Mouse (Mus musculus) liver, embryonic 14.5 days (tissue): ENCODE results near the gene Spen. TPM values are rescaled to one million over a fixed set of nuclear protein-coding genes. Genes with fewer than 3 reads are reported as not detected.
A peak's percentile ranks its signal among the peaks of the same experiment; 100 is the strongest.

Experiments
- ATAC-seq: fragments of 200-750 bp; cut with Nextera tagmentation; 2 replicates; pipeline ENCODE4 v1.8.0; 2017; ENCODE audit warnings: moderate number of reproducible peaks, mild to moderate bottlenecking, moderate library complexity; ENCODE audit not compliant: insufficient read depth
- DNase-seq, 3 experiments: peaks; one replicate each; pipeline ENCODE4 v3.0.0-alpha.2; 2012 to 2013; ENCODE audit warnings: low read depth in 3 of 3, low spot score in 3 of 3
- H3K27ac ChIP-seq: fragments of 300-500 bp; sonication (generic); 2 replicates; pipeline ENCODE4 v1.5.1; 2014; ENCODE audit warnings: moderate library complexity, mild to moderate bottlenecking, control low read depth, inconsistent platforms
- H3K27me3 ChIP-seq: fragments of 300-500 bp; sonication (generic); 2 replicates; pipeline ENCODE4 v1.6.1; 2014; ENCODE audit warnings: mild to moderate bottlenecking, low read length, moderate library complexity; ENCODE audit not compliant: control insufficient read depth, insufficient read depth
- H3K36me3 ChIP-seq: fragments of 300-500 bp; sonication (generic); replicated peaks from 2 replicates; pipeline ENCODE4 v1.6.1; 2014; ENCODE audit warnings: low read depth; ENCODE audit not compliant: control insufficient read depth, insufficient read depth
- H3K4me1 ChIP-seq, 2 experiments: fragments of 200-500 bp in 1 of 2; fragments of 300-500 bp in 1 of 2; sonication (generic) in 1 of 2; replicated peaks; 2 replicates each; pipeline ENCODE4 v1.6.1; 2012 to 2014; ENCODE audit warnings: antibody characterized with exemption in 1 of 2, inconsistent platforms in 1 of 2, low read length in 1 of 2; ENCODE audit not compliant: control insufficient read depth in 2 of 2, insufficient read depth in 2 of 2
- H3K4me2 ChIP-seq: fragments of 300-500 bp; sonication (generic); 2 replicates; pipeline ENCODE4 v1.6.1; 2014; ENCODE audit warnings: low read depth, mild to moderate bottlenecking, control low read depth, moderate library complexity
- H3K4me3 ChIP-seq, 2 experiments: fragments of 200-500 bp in 1 of 2; fragments of 300-500 bp in 1 of 2; sonication (generic) in 1 of 2; 2 replicates each; pipeline ENCODE4 v1.5.1; 2012 to 2014; ENCODE audit warnings: low read depth in 2 of 2, low read length in 2 of 2, mild to moderate bottlenecking in 2 of 2, control low read depth in 1 of 2, inconsistent platforms in 1 of 2, moderate library complexity in 1 of 2; ENCODE audit not compliant: insufficient read depth in 1 of 2
- H3K9ac ChIP-seq: fragments of 300-500 bp; sonication (generic); replicated peaks from 2 replicates; pipeline ENCODE4 v1.6.1; 2014; ENCODE audit warnings: mild to moderate bottlenecking, control low read depth, moderate library complexity
- H3K9me3 ChIP-seq: fragments of 300-500 bp; sonication (generic); 2 replicates; pipeline ENCODE4 v1.6.1; 2016; ENCODE audit warnings: low read length, mixed read lengths; ENCODE audit not compliant: control insufficient read depth
- CTCF ChIP-seq: IDR thresholded peaks from 2 replicates; pipeline ENCODE4 v1.5.1; 2016; ENCODE audit warnings: antibody characterized with exemption, low read depth, control low read depth
- EP300 ChIP-seq: IDR thresholded peaks from 2 replicates; pipeline ENCODE4 v1.6.1; 2016; ENCODE audit warnings: antibody characterized with exemption, low read depth
- WGBS: fragments of 180-500 bp; shearing (Covaris S2); extraction: QIAGEN DNeasy Blood & Tissue Kit; methylation state at CpG from one replicate; pipeline ENCODE4 v1.1.7; 2014; ENCODE audit not compliant: insufficient replicate concordance; 5-methylcytosine and 5-hydroxymethylcytosine counted together
- polyA plus RNA-seq, 2 experiments: library from polyadenylated mRNA; depleted of rRNA in 1 of 2; stranded (reverse) in 1 of 2; unstranded in 1 of 2; fragments of >200 nt; fragmentation: Nextera tagmentation in 1 of 2; extraction: Ambion mirVana in 1 of 2; gene quantifications; 2 replicates each; pipeline versions ENCODE4 v1.2.1 to v1.2.3; 2012 to 2014

Spen gene
- polyA plus RNA-seq (2012; rRNA removed) (2.5 and 4.0 TPM in 2 replicates), polyA plus RNA-seq (2014; fragmentation: Nextera tagmentation; extraction: Ambion mirVana) (3.4 and 3.8 TPM in 2 replicates)

DNA sequence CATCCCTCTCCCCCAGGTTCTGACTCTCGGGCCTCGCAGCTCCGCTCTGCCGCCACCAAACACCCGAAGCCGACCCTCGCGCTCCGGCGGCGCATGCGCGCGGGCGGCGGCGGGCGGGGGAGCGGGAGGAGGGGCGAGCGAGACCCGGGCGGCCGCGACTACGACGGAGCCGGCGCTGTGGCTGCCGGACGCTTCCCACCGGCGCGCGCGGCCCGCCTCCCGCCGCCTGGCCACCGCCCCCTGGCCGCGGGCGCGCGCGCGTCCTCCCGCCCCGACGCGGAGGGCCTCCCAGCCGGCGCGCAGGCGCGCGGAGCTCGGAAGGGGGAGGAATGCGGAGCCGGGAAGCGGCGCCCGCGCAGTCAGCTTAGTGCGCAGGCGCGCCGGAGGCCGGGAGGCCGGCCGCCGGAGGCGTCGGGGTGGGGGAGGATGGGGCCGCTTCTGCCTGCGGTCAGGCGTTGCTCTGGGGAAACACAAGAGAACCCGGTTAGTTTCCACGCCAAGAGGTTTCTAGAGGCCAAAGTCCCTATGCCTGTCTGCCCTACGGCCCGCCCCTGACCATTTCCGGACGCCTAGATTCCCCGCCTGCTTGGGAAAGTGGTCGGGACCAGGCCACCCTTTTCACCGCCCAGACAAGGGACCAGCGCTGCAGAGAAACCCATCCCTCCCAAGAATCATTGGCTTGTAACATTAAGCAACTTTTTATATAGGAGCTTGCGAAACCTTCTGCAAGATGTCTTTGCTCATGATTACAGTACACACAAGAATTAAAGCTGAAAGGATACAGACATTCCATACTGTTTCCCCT lies at the start of gene Spen:
Gene Spen, minus strand, starts transcription at position 190 of the 805 bp plus-strand sequence.
- ATAC-seq, result peak; percentile 86
- H3K9me3 ChIP-seq, result no peaks in the 10 kb centered on the region
- H3K4me2 ChIP-seq, result peak within 1 kb of the TSS; percentile 98
- H3K36me3 ChIP-seq, result no peaks in the 10 kb centered on the region
- peak within 1 kb of the TSS; percentile 96 for H3K9ac ChIP-seq
- peaks cover 16 to 21% of the 10 kb centered on the region in 2 experiments for H3K4me1 ChIP-seq
- H3K27me3 ChIP-seq, result no peaks in the 10 kb centered on the region
- peak within 1 kb of the TSS; percentile 96 for H3K27ac ChIP-seq
- TF ChIP-seq EP300 (no peak), CTCF (no peak)
- WGBS, result under 1% methylated on average over 72 of the region's 88 CpGs
- H3K4me3 ChIP-seq, result peak within 1 kb of the TSS; percentile 98 to 99
- DNase-seq, result peak; percentile 86 to 89 (median 87)

DNA sequence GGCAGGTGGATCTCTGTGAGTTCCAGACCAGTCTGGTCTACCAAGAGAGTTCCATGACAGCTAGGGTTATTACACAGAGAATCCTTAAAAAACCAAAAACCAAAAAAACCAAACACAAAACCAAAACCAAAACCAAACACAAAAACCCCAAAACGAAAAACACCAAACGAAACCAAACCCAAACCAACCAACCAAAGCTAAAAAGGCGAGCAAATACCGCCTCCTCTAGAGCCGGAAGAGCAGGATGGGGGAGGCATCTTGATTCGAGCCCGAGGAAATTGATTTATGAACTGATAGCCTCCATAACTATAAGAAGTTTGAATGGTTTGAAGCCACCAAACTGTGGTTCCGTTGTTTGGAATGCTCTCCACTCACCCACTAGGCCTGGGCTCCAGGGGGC lies 45.5 kb upstream of the Spen start:
- no peak for DNase-seq
- 66% methylated on average over 8 of the region's 8 CpGs for whole genome bisulfite sequencing
- Histone ChIP-seq H3K9ac (no peak overlapping the region), H3K27me3 (no peaks in the 10 kb centered on the region), H3K4me3 (no peak overlapping the region), H3K4me1 (no peaks in the 10 kb centered on the region; a peak in 1 of 4 replicates), H3K36me3 (no peaks in the 10 kb centered on the region), H3K27ac (no peak overlapping the region), H3K4me2 (no peak overlapping the region), H3K9me3 (no peaks in the 10 kb centered on the region)
- TF ChIP-seq CTCF (no peak), EP300 (no peak)
- ATAC-seq, result no peak

GRCm38 (mm10) chr4:141581051-141581450 lies 42.7 kb upstream of the Spen start:
- no peaks in the 10 kb centered on the region for H3K27me3 ChIP-seq
- no peaks in the 10 kb centered on the region for H3K9me3 ChIP-seq
- no peak overlapping the region for H3K4me3 ChIP-seq
- no peak overlapping the region for H3K4me2 ChIP-seq
- H3K4me1 ChIP-seq, result peaks cover 0 to 3% of the 10 kb centered on the region in 2 experiments; a peak in 2 of 4 replicates
- ATAC-seq (no peak), DNase-seq (no peak)
- WGBS, result 80% methylated on average over 13 of the region's 13 CpGs
- H3K36me3 ChIP-seq, result no peaks in the 10 kb centered on the region
- no peak for TF ChIP-seq EP300
- TF ChIP-seq CTCF, result no peak
- H3K27ac ChIP-seq, result no peak overlapping the region
- no peak overlapping the region for H3K9ac ChIP-seq

GRCm38 (mm10) chr4:141578833-141579232 lies 40.4 kb upstream of the Spen start:
- DNase-seq, result peak in 2 of 3 experiments; percentile 20 to 26

GRCm38 (mm10) chr4:141576877-141577276 lies 38.5 kb upstream of the Spen start:
- no peak for ATAC-seq
- Histone ChIP-seq H3K9ac (no peak overlapping the region), H3K4me3 (no peak overlapping the region), H3K27me3 (no peaks in the 10 kb centered on the region), H3K9me3 (no peaks in the 10 kb centered on the region), H3K36me3 (no peaks in the 10 kb centered on the region), H3K27ac (no peak overlapping the region), H3K4me1 (peaks cover 0 to 7% of the 10 kb centered on the region in 2 experiments; a peak in 3 of 4 replicates), H3K4me2 (no peak overlapping the region)
- TF ChIP-seq CTCF, result peak; percentile 56
- TF ChIP-seq EP300, result no peak
- 80% methylated on average over 7 of the region's 7 CpGs for WGBS
- no peak for DNase-seq

More at GRCm38 (mm10) chr4:141578833-141579232, 40.4 kb upstream of the Spen start:
- Histone ChIP-seq H3K36me3 (no peaks in the 10 kb centered on the region), H3K27ac (no peak overlapping the region), H3K4me3 (no peak overlapping the region), H3K9me3 (no peaks in the 10 kb centered on the region), H3K4me2 (no peak overlapping the region), H3K9ac (no peak overlapping the region), H3K27me3 (no peaks in the 10 kb centered on the region), H3K4me1 (peaks cover 0 to 4% of the 10 kb centered on the region in 2 experiments; a peak in 3 of 4 replicates)
- WGBS, result 10% methylated on average over 3 of the region's 3 CpGs
- TF ChIP-seq EP300 (peak; percentile 51), CTCF (no peak)
- peak; percentile 69 for ATAC-seq
